In genomic region chr4:53713704-53714050, GRCm38 (mm10) we compare ENCODE assay signal across 8 mouse cellular contexts. TPM values are rescaled to one million over a fixed set of nuclear protein-coding genes. Genes with fewer than 3 reads are reported as not detected.
DNase-seq lines count a peak whose midpoint lies in the region; ATAC-seq lines count a peak whose summit lies in the region.

Gene Fktn, plus strand, starts transcription at chr4:53713998.

- peaks cover 8% of the 10 kb centered on the region; the same call in 1 of the 2 replicates for H3K4me1 ChIP-seq in limb, embryonic 13.5 days
- H3K4me1 ChIP-seq in stomach, embryonic 14.5 days (ENCODE audit: control insufficient read depth, insufficient read depth, low read length), result no peaks in the 10 kb centered on the region

- peak within 1 kb of the TSS; percentile 65 for H3K4me3 ChIP-seq in limb, embryonic 13.5 days
- H3K4me3 ChIP-seq in stomach, embryonic 14.5 days (ENCODE audit: low read depth, low read length), result peak within 1 kb of the TSS; percentile 84

- peak within 1 kb of the TSS; percentile 87 for H3K9ac ChIP-seq in limb, embryonic 13.5 days
- peak within 1 kb of the TSS; percentile 80 for H3K9ac ChIP-seq in stomach, embryonic 14.5 days (replicated peaks; ENCODE audit: low read depth, low read length)

- no peaks in the 10 kb centered on the region for H3K27me3 ChIP-seq in limb, embryonic 13.5 days
- no peaks in the 10 kb centered on the region for H3K27me3 ChIP-seq in stomach, embryonic 14.5 days (ENCODE audit: control insufficient read depth, insufficient read depth, low read length)

- WGBS in limb, embryonic 13.5 days, result 3% methylated on average over 7 of the region's 7 CpGs
- 14% methylated on average over 7 of the region's 7 CpGs for WGBS in stomach, embryonic 14.5 days

- H3K36me3 ChIP-seq in limb, embryonic 13.5 days, result peaks cover 4% of the 10 kb centered on the region; the same call in 1 of the 2 replicates
- no peaks in the 10 kb centered on the region for H3K36me3 ChIP-seq in stomach, embryonic 14.5 days (ENCODE audit: control insufficient read depth, insufficient read depth, low read length)

- peak within 1 kb of the TSS; percentile 86 for H3K4me2 ChIP-seq in limb, embryonic 13.5 days (replicated peaks)
- peak within 1 kb of the TSS; percentile 87 for H3K4me2 ChIP-seq in stomach, embryonic 14.5 days (replicated peaks; ENCODE audit: low read depth, low read length)

- peak within 1 kb of the TSS; percentile 79 for H3K27ac ChIP-seq in limb, embryonic 13.5 days
- peak within 1 kb of the TSS; percentile 52; the same call in 1 of the 2 replicates for H3K27ac ChIP-seq in stomach, embryonic 14.5 days (ENCODE audit: low read length)

- DNase-seq in left cerebral cortex, adult 11 months (ENCODE audit: low spot score), result peak; percentile 12
- DNase-seq in left cerebral cortex, adult 9 months (ENCODE audit: low spot score in 2 of 2), result no peak
- no peak for DNase-seq in heart, postnatal 4 days
- DNase-seq in Muller cell, postnatal 12 days (ENCODE audit: inconsistent ontology term), result no peak
- DNase-seq in ovary, postnatal 14 days (ENCODE audit: low spot score), result no peak

- no peaks in the 10 kb centered on the region for H3K9me3 ChIP-seq in limb, embryonic 13.5 days
- no peaks in the 10 kb centered on the region for H3K9me3 ChIP-seq in stomach, embryonic 14.5 days (ENCODE audit: control insufficient read depth, low read depth, low read length)

- ATAC-seq in common myeloid progenitor, adult 5-6 weeks (replicated peaks; ENCODE audit: low read depth, poor library complexity, severe bottlenecking), result peak; percentile 46
- peak; percentile 79 for ATAC-seq in limb, embryonic 13.5 days (ENCODE audit: low FRiP score, low read depth)
- ATAC-seq in stomach, embryonic 14.5 days (ENCODE audit: insufficient number of reproducible peaks, insufficient read depth, low FRiP score, low read depth), result no peak; the same call in 1 of the 2 replicates

RNA-seq across cellular contexts. Expression of gene Fktn, which starts in this region (rescaled TPM):
- 6.3 and 6.9 TPM in 2 replicates for total RNA-seq in common myeloid progenitor, adult 5-6 weeks (2017)
- total RNA-seq in heart, postnatal 4 days (2021), result 10 to 100 TPM; 12.4 to 13.5 TPM
- polyA plus RNA-seq in limb, embryonic 13.5 days (2015; fragmentation: Nextera tagmentation; extraction: Ambion mirVana), result 12.6 and 13.4 TPM in 2 replicates
- polyA plus RNA-seq in stomach, embryonic 14.5 days (2014; fragmentation: Nextera tagmentation; extraction: Ambion mirVana), result 18.0 and 19.7 TPM in 2 replicates
